Comparison of ENCODE assay signal across 8 mouse cellular contexts in the genomic region with DNA sequence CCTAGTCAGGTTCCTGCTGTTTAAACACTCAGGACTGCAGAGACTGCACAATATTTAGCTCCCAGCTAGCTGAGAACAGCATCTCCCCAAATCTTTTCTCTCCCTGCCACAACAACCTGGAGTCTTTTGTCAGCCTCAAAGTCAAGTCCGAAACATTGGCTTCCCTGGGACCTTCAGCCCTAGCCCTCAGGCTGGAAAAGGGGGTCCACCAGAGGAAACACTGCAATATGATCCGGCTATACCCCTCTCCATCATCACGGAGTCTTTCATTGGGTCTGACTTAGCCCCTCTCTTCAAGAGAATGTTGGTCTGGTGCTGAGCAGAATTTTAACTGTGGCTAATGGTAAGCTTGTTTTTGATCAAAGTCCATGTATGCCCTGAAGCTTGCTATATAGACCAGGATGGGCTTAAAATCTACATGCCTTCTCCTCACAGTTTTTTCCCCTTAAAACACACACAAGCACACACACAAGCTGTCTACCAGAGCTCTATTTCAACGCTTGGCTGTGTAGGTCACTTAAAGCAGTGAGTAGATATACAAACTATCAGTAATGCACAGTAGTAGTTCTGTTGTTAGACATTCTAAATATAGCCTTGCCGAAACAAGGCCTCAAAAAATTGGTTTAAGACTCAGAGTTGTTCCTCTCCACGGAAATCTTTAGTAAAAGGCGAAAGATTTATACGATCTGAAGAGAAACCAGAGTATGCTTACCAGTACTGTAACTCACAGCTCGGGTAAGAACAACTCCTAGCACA. TPM values are rescaled to one million over a fixed set of nuclear protein-coding genes. Genes with fewer than 3 reads are reported as not detected.
A peak's percentile ranks its signal among the peaks of the same experiment; 100 is the strongest.
DNase-seq lines count a peak whose midpoint lies in the region; ATAC-seq and TF ChIP-seq lines count a peak whose summit lies in the region.

No protein-coding gene starts in this region.

- no peak for TF ChIP-seq CTCF in cortical plate, adult 2 months (IDR thresholded peaks at IDR 0.05; ENCODE audit: extremely low read depth, insufficient read depth, low read length)

- H3K27ac ChIP-seq in cortical plate, adult 2 months (ENCODE audit: insufficient read depth, low read length), result peak overlapping the region; percentile 88
- H3K27ac ChIP-seq in hindbrain, embryonic 12.5 days, result peak overlapping the region; percentile 90

- 4% methylated on average over 9 of the region's 9 CpGs for WGBS in hindbrain, embryonic 12.5 days

- peak overlapping the region; percentile 36; the same call in 1 of the 2 replicates for H3K9ac ChIP-seq in hindbrain, embryonic 12.5 days

- TF ChIP-seq POLR2A in cortical plate, adult 2 months (IDR thresholded peaks at IDR 0.05; ENCODE audit: extremely low read depth, insufficient read depth, low read length), result peak; percentile 56

- no peak for DNase-seq in cerebellum, adult 11-12 months
- DNase-seq in A20 (ENCODE audit: low read depth, low spot score), result peak; percentile 89
- peak; percentile 74 for DNase-seq in mesoderm, embryonic 11.5 days (ENCODE audit: low read depth, low spot score)
- DNase-seq in right cerebral cortex, postnatal 25 days, result no peak
- no peak for DNase-seq in urinary bladder, postnatal 25 days (ENCODE audit: low spot score)

- no peaks in the 10 kb centered on the region for H3K36me3 ChIP-seq in hindbrain, embryonic 12.5 days

- no peak overlapping the region for H3K4me3 ChIP-seq in cortical plate, adult 2 months (ENCODE audit: insufficient read depth, low read length)
- no peak overlapping the region for H3K4me3 ChIP-seq in hindbrain, embryonic 12.5 days

- no peaks in the 10 kb centered on the region for H3K9me3 ChIP-seq in hindbrain, embryonic 12.5 days (replicated peaks)

- H3K4me2 ChIP-seq in hindbrain, embryonic 12.5 days (replicated peaks), result peak overlapping the region; percentile 41

- H3K27me3 ChIP-seq in hindbrain, embryonic 12.5 days, result no peaks in the 10 kb centered on the region

- peak; percentile 49; the same call in 1 of the 2 replicates for ATAC-seq in cerebellum, adult (ENCODE audit: insufficient number of reproducible peaks, low FRiP score, low TSS enrichment)
- peak; percentile 83 for ATAC-seq in hindbrain, embryonic 12.5 days (ENCODE audit: low FRiP score)

- H3K4me1 ChIP-seq in cortical plate, adult 2 months (ENCODE audit: control insufficient read depth, insufficient read depth, low read length), result peaks cover 9% of the 10 kb centered on the region; the same call in 1 of the 2 replicates
- H3K4me1 ChIP-seq in hindbrain, embryonic 12.5 days, result peaks cover 28% of the 10 kb centered on the region

RNA-seq across cellular contexts. Expression of a gene that starts 1.0 kb away (rescaled TPM):
- 4.1 and 4.2 TPM in 2 replicates for polyA plus RNA-seq in cortical plate, adult 2 months (2012; rRNA removed)
- 5.8 and 6.4 TPM in 2 replicates for polyA plus RNA-seq in hindbrain, embryonic 12.5 days (2016; fragmentation: Nextera tagmentation; extraction: Ambion mirVana)

RNA-seq across cellular contexts. Expression of a gene that starts 55.2 kb away (rescaled TPM):
- polyA plus RNA-seq in cortical plate, adult 2 months (2012; rRNA removed), result 1.3 and 2.0 TPM in 2 replicates
- polyA plus RNA-seq in hindbrain, embryonic 12.5 days (2016; fragmentation: Nextera tagmentation; extraction: Ambion mirVana), result 30.9 and 34.4 TPM in 2 replicates

Comparison
In these comparisons a context has a peak if more than half of its experiments do, and no peak if none do; other contexts are left out.
1. DNase-seq: peak in A20 (single experiment) and mesoderm, embryonic 11.5 days (single experiment); none in cerebellum, adult 11-12 months (single experiment), right cerebral cortex, postnatal 25 days (single experiment) and urinary bladder, postnatal 25 days (single experiment).
2. RNA of a gene that starts 55.2 kb away (polyA plus RNA-seq): 30.9 to 34.4 TPM in hindbrain, embryonic 12.5 days; 1.3 to 2.0 TPM in cortical plate, adult 2 months; every median in the first group is over 10 times any median in the second.